Mouse (Mus musculus) kidney, adult 2 months (tissue): ENCODE data around the gene Mrpl34. TPM values are rescaled to one million over a fixed set of nuclear protein-coding genes. Genes with fewer than 3 reads are reported as not detected.

Experiments
- DNase-seq: peaks from one replicate; pipeline ENCODE4 v3.0.0; 2021
- H3K27ac ChIP-seq: fragments of 200-500 bp; 2 replicates; pipeline ENCODE4 v1.5.1; 2012; ENCODE audit warnings: low read depth, low read length, control low read depth, inconsistent platforms; ENCODE audit not compliant: insufficient read depth
- H3K27me3 ChIP-seq: fragments of 200-500 bp; replicated peaks from 2 replicates; pipeline ENCODE4 v1.6.1; 2012; ENCODE audit warnings: mild to moderate bottlenecking, moderate library complexity, low read length, inconsistent platforms; ENCODE audit not compliant: control insufficient read depth, insufficient read depth
- H3K36me3 ChIP-seq: fragments of 200-500 bp; 2 replicates; pipeline ENCODE4 v1.6.1; 2012; ENCODE audit warnings: mild to moderate bottlenecking, moderate library complexity, low read length, inconsistent platforms; ENCODE audit not compliant: control insufficient read depth, insufficient read depth
- H3K4me1 ChIP-seq: fragments of 200-500 bp; 2 replicates; pipeline ENCODE4 v1.6.1; 2011; ENCODE audit warnings: low read length; ENCODE audit not compliant: control insufficient read depth, insufficient read depth
- H3K4me3 ChIP-seq: fragments of 200-500 bp; 2 replicates; pipeline ENCODE4 v1.5.1; 2011; ENCODE audit warnings: mild to moderate bottlenecking, low read depth, low read length, control low read depth; ENCODE audit not compliant: insufficient read depth
- CTCF ChIP-seq: fragments of 200-500 bp; conservative IDR thresholded peaks from 2 replicates; pipeline ENCODE4 v1.5.1; 2011; ENCODE audit warnings: low read depth, mild to moderate bottlenecking, control low read depth, low read length, moderate library complexity, mixed read lengths; ENCODE audit not compliant: insufficient read depth, insufficient read length
- POLR2A ChIP-seq: fragments of 200-500 bp; IDR thresholded peaks from one replicate; pipeline ENCODE4 v1.6.1; 2011; ENCODE audit warnings: low read depth, low read length, control low read depth
- WGBS: fragments of 180-500 bp; shearing (Covaris S2); methylation state at CpG from one replicate; pipeline ENCODE4 v1.1.7; 2018; 5-methylcytosine and 5-hydroxymethylcytosine counted together
- polyA plus RNA-seq: library from polyadenylated mRNA; depleted of rRNA; stranded (reverse); fragments of >200 nt; gene quantifications from 2 replicates; pipeline ENCODE4 v1.2.3, GENCODE M21; 2012

Gene Mrpl34
- polyA plus RNA-seq, 1 experiment = 168 TPM

GRCm38 (mm10) chr8:71474785-71475701, 10.3 kb downstream of the Mrpl34 start:
- Histone ChIP-seq H3K36me3 (no peaks in the 10 kb centered on the region), H3K27me3 (no peaks in the 10 kb centered on the region), H3K4me3 (no peak overlapping the region), H3K4me1 (peaks cover 5% of the 10 kb centered on the region; the same call in 1 of the 2 replicates), H3K27ac (no peak overlapping the region)
- 86% methylated on average over 25 of the region's 25 CpGs for WGBS
- TF ChIP-seq CTCF (no peak), POLR2A (no peak)
- DNase-seq = no peak

- no peak for TF ChIP-seq CTCF
- TF ChIP-seq POLR2A = no peak
- peaks cover 2% of the 10 kb centered on the region; the same call in 1 of the 2 replicates for H3K4me1 ChIP-seq
- DNase-seq = no peak
- 38% methylated on average over 4 of the region's 4 CpGs for WGBS
- H3K27me3 ChIP-seq = no peaks in the 10 kb centered on the region
- no peak overlapping the region for H3K27ac ChIP-seq
- no peak overlapping the region for H3K4me3 ChIP-seq
- H3K36me3 ChIP-seq = no peaks in the 10 kb centered on the region
Measured at GRCm38 (mm10) chr8:71475702-71476075, 10.9 kb downstream of the Mrpl34 start.

- TF ChIP-seq POLR2A (no peak), CTCF (no peak)
- 1% methylated on average over 116 of the region's 121 CpGs for WGBS
- peak; percentile 84 for DNase-seq
- no peaks in the 10 kb centered on the region for H3K36me3 ChIP-seq
- peak overlapping the region; percentile 17 for H3K27ac ChIP-seq
- no peaks in the 10 kb centered on the region for H3K27me3 ChIP-seq
- peaks cover 2% of the 10 kb centered on the region; the same call in 1 of the 2 replicates for H3K4me1 ChIP-seq
- peak overlapping the region; percentile 57 for H3K4me3 ChIP-seq
Measured at GRCm38 (mm10) chr8:71476099-71476940, 11.6 kb downstream of the Mrpl34 start.

- Histone ChIP-seq H3K4me3 (no peak overlapping the region), H3K27me3 (no peaks in the 10 kb centered on the region), H3K27ac (no peak overlapping the region), H3K4me1 (peaks cover 2% of the 10 kb centered on the region; the same call in 1 of the 2 replicates), H3K36me3 (no peaks in the 10 kb centered on the region)
- WGBS = 65% methylated on average over 14 of the region's 14 CpGs
- TF ChIP-seq POLR2A = no peak
- TF ChIP-seq CTCF = peak; percentile 47
- DNase-seq = no peak
Measured at GRCm38 (mm10) chr8:71477196-71477845, 12.6 kb downstream of the Mrpl34 start.

GRCm38 (mm10) chr8:71478943-71479342, 14.2 kb downstream of the Mrpl34 start:
- TF ChIP-seq CTCF (no peak), POLR2A (no peak)
- H3K27ac ChIP-seq = no peak overlapping the region
- H3K36me3 ChIP-seq = no peaks in the 10 kb centered on the region
- H3K27me3 ChIP-seq = no peaks in the 10 kb centered on the region
- peaks cover 2% of the 10 kb centered on the region; the same call in 1 of the 2 replicates for H3K4me1 ChIP-seq
- 93% methylated on average over 11 of the region's 11 CpGs for WGBS
- H3K4me3 ChIP-seq = no peak overlapping the region
- DNase-seq = no peak

- Histone ChIP-seq H3K4me1 (no peaks in the 10 kb centered on the region), H3K4me3 (no peak overlapping the region), H3K27ac (no peak overlapping the region), H3K27me3 (no peaks in the 10 kb centered on the region), H3K36me3 (no peaks in the 10 kb centered on the region)
- DNase-seq = peak; percentile 50
- WGBS = 68% methylated on average over 8 of the region's 8 CpGs
- TF ChIP-seq POLR2A (no peak), CTCF (no peak)
Measured at GRCm38 (mm10) chr8:71483932-71484331, 19.2 kb downstream of the Mrpl34 start.
